Mouse (Mus musculus) fat pad, adult 2 months (tissue): ENCODE data around the gene Chd3.
"Not testable (repeated sequence)": the region's sequence is repeated elsewhere in the genome, so short reads cannot be mapped to it uniquely, and the experiment has no call there.

Source experiments
- DNase-seq: peaks from one replicate; pipeline ENCODE4 v3.0.0-alpha.2; 2011; ENCODE audit warnings: low read depth, low spot score; ENCODE audit errors: extremely low read depth

Gene Chd3

GRCm38 (mm10) chr11:69325628-69326407 is 43.4 kb downstream of the Chd3 start, which contains the start of gene Kcnab3:
Gene Kcnab3, plus strand, starts transcription at chr11:69326258.
- no peak for DNase-seq

- DNase-seq, result no peak
These were observed 44.5 kb downstream of the Chd3 start for GRCm38 (mm10) chr11:69324749-69325148.

GRCm38 (mm10) chr11:69323667-69324111 is 45.5 kb downstream of the Chd3 start, which contains the start of the genes Cntrob and Trappc1:
Gene Cntrob, minus strand, starts transcription at chr11:69323775.
Gene Trappc1, plus strand, starts transcription at chr11:69323980.
- DNase-seq, result peak; percentile 84

GRCm38 (mm10) chr11:69322693-69323471 is 46.3 kb downstream of the Chd3 start:
- DNase-seq, result no peak

- no peak for DNase-seq
These were observed 47.2 kb downstream of the Chd3 start for GRCm38 (mm10) chr11:69322010-69322409.

- no peak for DNase-seq
These were observed 47.6 kb downstream of the Chd3 start for GRCm38 (mm10) chr11:69321580-69321979.

GRCm38 (mm10) chr11:69318000-69318399 is 51.2 kb downstream of the Chd3 start:
- DNase-seq, result not testable (repeated sequence)

GRCm38 (mm10) chr11:69316361-69316760 is 52.8 kb downstream of the Chd3 start:
- no peak for DNase-seq

GRCm38 (mm10) chr11:69311266-69311665 is 57.9 kb downstream of the Chd3 start:
- no peak for DNase-seq

GRCm38 (mm10) chr11:69306039-69306438 is 63.2 kb downstream of the Chd3 start:
- no peak for DNase-seq

- no peak for DNase-seq
These were observed 63.9 kb downstream of the Chd3 start for GRCm38 (mm10) chr11:69305291-69305690.

GRCm38 (mm10) chr11:69302817-69303216 is 66.4 kb downstream of the Chd3 start:
- DNase-seq, result no peak

GRCm38 (mm10) chr11:69298231-69298630 is 71.0 kb downstream of the Chd3 start:
- DNase-seq, result no peak

GRCm38 (mm10) chr11:69297799-69298198 is 71.4 kb downstream of the Chd3 start:
- DNase-seq, result no peak

- DNase-seq, result no peak
These were observed 73.9 kb downstream of the Chd3 start for GRCm38 (mm10) chr11:69295286-69295685.
